Mouse (Mus musculus) spleen, adult 18-20 months (tissue): ENCODE results near the gene Tacr2.

ENCODE experiments used
- DNase-seq, 2 experiments: peaks; one replicate each; pipeline ENCODE4 v3.0.0; 2022; ENCODE audit warnings: mixed read lengths in 2 of 2

Gene Tacr2

DNA sequence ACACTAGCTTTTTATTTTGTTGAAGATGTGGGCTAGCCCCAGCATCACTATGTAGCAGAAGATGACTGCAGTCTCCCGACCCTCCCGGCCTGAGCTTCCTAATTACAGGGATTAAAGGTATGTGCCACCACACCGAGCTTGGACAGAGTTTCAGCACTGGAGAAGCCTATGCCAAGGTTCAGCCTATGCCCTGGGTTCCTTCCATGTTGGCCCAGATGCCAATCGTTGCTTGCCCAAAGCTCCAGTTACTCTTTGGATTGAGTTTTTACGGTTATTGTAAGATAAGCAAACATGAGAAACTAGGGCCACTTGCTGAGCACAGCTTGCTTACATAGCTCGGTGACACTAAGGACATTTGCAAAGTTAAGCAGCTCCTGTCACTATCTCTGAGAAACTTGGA is 52.9 kb downstream of the Tacr2 start:
- DNase-seq: no peak

DNA sequence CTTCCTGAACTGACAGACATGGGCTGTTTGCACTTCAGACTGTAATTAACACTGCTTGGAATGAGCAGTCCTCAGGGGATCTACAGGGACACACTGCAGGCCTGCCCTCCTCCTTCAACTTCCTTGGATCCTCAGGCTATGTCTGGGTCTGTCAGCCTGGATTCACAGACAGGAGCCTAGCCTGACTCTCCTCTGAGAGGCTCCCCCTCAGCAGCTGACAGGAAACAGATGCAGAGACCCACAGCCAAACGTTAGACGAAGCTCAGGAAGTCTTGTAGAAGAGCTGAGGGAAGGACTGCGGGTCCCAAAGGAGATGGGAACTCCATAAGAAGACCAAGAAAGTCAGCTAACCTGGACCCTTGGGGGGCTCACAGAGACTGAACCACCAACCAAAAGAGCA is 54.2 kb downstream of the Tacr2 start:
- DNase-seq: no peak

DNA sequence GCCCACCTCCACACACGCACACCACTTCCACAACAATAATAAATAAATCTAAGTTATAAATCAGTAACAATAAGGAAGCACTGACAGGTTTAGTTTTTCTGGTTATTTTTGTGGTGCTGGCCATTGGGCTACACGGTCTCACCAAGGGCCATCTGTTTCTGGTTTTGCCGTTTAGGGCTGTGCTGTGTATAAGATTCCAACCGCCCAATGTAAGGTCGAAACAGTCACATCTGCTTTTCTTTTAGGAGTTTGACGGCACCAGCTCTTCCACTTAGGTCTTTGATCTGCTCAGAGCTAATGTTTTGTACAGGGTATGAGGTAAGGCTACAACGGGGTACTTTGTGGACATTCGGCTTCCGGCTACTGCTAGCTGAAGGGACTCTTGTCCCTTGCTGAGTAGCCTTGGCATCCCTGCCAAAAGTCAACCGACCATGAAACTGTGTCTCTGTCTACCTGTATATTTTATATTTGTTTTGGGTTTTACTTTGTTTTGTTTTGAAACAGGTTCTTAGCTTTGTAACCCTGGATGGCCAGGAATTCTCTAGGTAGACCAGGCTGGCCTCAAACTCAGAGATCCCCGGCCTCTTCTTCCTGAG is 56.8 kb downstream of the Tacr2 start:
- DNase-seq: no peak

DNA sequence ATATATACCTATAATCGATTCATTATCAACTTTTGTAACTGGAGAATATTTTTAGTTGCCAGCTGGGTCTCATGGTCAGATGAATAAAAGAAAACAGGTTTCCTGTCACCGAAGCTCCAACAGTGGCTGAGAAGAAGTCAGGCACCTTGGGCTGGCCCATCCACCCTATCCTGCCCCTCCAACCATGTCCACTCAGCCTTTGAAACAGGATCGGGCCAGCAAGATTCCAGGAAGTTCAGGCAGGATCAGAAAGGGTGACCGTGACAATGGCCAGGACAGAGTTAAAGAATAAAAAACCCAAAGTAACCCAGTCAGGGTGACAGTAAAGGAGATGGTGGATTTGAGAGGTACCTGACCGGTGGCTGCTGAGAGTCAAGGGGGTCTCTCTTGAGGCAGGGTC is 57.4 kb downstream of the Tacr2 start:
- DNase-seq: no peak

DNA sequence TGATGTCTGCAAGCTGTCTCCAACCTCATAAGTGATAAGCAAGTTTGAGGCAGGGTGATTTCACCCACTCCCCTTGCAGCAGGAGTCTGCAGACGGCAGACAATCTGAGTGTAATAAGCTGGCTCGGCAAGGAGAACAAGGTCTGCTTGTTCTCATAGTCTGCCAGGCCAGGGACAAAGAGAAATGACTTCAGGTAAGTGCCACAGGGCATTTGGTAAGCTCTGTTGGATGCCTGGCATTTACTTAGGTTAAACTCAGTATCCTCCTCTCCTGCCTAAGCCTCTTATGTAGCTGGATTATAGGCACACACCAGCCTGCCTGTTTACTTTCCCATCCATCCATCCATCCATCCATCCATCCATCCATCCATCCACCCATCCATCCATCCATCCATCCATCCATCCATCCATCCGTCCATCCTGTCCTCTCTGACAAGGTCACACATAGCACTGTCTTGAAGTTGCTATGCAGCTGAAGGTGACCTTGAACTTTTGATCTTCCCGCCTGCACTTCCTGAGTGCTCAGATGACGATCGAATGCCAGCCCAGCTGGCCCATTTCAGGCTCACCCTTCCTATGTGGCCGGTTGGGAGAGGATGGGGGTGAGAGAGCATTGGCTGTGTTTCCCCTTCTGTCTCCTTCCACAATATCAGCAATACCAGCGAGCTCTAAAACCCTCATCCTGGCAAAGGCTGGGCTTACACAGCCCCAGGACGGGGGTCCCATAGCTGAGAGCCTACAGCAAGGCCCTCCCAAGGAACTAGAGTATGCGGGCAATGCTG is 58.2 kb downstream of the Tacr2 start:
- no peak for DNase-seq

DNA sequence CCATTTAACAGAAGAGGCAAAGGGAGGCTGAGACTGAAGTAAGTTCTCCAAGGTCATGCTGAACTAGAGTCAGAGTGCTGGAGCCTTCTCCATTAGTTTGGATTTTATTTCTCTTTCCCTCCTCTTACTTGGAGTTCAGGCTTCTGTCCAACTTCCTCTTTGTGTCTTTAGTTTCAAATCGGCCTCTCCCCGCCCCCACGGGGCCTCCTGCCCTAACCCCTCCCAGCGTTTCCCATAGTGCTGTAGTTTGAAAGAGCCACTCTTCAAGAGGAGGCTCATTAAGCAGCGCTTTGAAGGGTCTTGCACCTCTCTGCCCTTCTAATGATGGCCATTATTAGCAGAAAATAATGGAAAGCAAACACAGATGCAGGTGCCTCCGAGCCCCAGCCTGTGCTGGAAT is 59.2 kb downstream of the Tacr2 start:
- DNase-seq: peak; percentile 21 to 28

DNA sequence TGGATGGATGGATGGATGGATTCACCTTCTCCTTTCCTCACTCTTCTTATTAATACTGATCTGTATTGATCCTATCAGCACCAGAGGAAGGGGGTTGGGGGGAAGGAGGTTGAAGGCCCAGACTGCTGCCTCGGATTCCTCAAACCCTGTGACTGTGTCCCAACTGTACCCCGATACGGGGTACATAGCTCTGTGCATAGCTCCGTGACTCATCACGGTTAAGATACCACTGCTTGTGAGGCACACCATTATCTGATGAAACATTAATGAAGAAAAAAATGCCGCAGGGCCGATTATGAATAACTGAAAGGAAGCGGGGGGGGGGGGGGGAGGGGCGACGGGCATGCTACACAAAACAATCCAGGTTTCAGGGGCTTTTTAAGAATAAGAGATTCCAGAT is 60.9 kb downstream of the Tacr2 start:
- no peak for DNase-seq

DNA sequence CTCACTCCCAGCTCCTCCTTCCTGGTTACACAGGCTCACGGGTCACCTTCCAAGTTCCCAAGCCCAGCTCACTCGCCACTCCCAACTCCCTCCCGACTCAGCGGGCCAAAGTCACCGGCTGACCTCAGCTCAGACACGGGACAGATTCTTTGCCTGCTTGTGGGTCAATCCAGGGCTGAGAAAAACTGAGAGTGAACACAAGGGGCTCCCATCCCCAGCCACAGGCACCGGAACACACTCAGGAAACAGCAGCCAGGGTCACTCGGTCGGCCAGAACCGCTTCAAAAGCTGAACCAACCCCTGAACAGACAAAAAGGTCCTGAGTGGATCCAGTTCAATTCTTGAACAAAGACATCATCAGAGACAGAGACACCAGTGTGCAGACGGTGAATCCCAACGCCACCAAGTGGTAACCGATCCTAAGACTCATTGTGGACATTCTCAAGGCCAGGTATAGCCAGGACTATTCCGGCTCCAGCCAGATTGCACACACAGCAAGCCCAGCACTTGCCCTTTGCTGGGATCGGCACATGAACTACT is 61.7 kb downstream of the Tacr2 start:
- DNase-seq: no peak
